Mouse (Mus musculus) ES-Bruce4 (cell line): ENCODE data around the gene Theg.

ENCODE experiments used
- CTCF ChIP-seq: IDR thresholded peaks from one replicate; pipeline ENCODE4 v1.8.1; 2011; ENCODE audit warnings: low read depth, low read length
- POLR2A ChIP-seq: IDR thresholded peaks from one replicate; pipeline ENCODE4 v1.8.1; 2011; ENCODE audit warnings: low read length; ENCODE audit not compliant: insufficient read depth

DNA sequence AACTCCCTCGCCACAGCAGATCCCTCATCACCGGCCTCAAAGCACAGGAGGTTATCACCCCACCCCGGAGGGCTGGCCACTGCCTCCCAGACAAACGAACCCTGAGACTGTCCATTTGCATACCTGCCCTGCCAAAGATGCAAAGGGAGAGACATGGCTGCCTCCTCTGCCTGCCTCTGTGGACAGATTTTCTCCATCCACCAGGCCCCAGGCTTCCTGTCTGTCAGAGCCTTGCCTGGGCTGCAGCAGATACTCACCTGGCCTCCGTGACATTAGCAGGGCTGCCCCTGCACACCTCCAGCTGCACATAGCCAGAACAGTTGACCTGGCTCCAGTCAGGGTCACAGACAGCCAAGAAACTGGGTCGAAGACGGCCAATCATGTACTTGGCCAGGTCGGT, 56.9 kb downstream of the Theg start:
- TF ChIP-seq POLR2A (no peak), CTCF (no peak)
